Mouse (Mus musculus) cerebellum, adult (tissue): ENCODE results near the gene Gm15080.
"Not testable (repeated sequence)": the region's sequence is repeated elsewhere in the genome, so short reads cannot be mapped to it uniquely, and the experiment has no call there.

ENCODE experiments used
- ATAC-seq: cut with Nextera tagmentation; 2 replicates; pipeline ENCODE4 v1.9.2; 2017; ENCODE audit warnings: mild to moderate bottlenecking, moderate library complexity, mixed read lengths; ENCODE audit not compliant: insufficient number of reproducible peaks, low FRiP score, low TSS enrichment

Gm15080 gene

DNA sequence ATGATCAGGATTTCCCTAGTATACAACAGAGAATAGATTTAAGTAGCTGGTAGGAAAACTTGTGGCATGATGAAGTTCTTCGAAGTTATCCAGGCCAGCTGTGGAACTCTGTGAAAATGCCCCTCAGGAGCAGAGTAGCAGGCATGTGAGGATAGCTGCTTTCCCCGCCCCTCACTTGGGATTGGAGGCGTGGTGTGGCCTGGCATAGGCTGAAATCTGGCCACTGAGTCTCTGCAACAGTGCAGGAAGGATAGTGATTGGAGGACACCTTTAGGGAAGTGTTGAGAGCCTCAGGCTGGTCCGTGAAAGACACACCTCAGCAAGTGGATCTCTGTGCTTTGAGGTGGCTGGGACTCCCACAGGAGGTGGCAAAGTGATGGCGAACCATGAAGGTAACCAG, at the start of gene Gm15080:
Gm15080 (plus strand) TSS at position 301 of the 400 bp plus-strand sequence.
- ATAC-seq: not testable (repeated sequence)
